Mouse (Mus musculus): ENCODE measurements around the gene Ankrd33.

The Ankrd33 gene

GRCm38 (mm10) chr15:101147115-101147909 lies 31.8 kb downstream of the Ankrd33 start:
- peak in 1 of 2 experiments; percentile 31 for DNase-seq (ENCODE audit: low spot score in 2 of 2)

DNA sequence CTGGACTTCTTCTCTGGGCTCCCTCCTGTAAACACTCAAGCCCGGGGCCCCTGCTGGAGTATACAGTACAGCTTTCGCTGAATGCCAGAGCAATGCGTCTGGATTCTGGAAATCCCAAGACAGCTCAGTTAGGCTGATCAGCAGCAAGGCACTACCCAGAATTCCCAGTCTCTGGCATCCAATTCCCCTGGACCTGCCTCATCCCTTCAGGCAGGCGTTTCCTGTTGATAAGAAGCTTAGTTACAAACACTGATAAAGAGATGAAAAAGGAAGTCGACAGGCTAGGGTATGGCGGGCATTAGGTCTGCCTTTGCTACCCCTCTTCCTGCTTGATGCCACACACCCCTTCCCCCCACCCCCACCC lies 32.3 kb downstream of the Ankrd33 start:
- DNase-seq (ENCODE audit: low spot score in 2 of 2): no peak

DNA sequence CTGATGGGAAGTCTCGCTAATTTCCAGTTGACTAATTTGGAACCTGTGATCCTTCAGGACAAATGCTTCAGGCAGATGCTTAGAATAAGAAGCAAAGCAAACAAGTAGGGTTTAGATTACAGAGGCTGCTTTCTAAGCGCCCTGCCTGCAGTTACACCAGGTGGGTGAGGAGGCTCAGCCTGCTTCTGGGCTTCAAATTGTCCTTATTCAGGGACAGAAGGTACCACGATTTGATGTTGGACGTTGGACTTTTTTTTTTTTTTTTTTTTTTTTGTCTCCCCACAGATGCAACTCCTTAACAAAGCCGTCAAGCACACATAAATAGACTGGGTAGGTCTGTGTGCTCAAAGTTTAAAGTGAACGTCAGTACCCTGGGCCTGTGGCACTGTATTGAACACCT lies 33.0 kb downstream of the Ankrd33 start:
- DNase-seq (ENCODE audit: low spot score in 2 of 2): no peak

GRCm38 (mm10) chr15:101151409-101152261 lies 36.1 kb downstream of the Ankrd33 start:
- no peak for DNase-seq (ENCODE audit: low spot score in 2 of 2)

DNA sequence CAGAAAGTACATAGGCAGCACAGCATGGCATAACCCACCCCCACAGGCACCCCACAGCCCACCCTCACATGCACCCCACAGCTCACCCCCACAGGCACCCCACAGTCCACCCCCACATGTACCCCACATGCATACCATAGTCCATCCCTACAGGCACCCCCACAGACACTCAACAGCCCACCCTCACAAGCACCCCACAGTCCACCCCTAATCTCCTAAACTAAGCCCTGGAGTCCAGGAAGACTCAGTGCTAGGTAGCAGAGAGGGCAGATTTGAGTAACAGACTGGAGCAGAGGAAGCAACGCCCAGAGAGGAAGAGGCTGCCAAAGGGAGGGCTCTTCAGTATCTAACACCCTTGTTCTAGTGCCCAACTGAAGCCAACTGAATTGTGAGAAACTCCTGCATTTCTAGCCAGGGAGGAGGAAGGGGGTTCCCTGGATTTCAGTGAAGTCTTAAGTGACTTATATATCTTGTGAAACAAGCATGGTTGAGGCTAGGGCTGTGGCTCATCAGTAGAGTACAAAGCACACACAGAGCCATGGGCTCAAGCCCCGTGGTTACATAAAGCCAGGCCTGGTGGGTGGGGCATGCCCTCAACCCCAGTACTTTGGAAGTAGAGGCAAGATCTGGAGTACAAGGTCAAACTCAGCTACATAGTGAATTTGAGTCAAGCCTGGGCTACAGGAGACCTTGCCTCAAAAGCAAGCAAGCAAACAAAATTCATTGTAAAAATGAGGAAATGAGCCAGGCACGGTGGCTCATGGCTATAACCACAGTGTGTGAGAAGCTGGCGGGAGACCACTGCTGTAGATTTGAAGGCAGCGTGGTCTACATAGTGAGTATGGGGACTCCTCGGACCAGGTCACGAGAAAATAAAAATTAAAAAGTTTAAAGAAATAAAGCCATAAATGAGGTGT lies 39.4 kb downstream of the Ankrd33 start:
- DNase-seq (ENCODE audit: low spot score in 2 of 2): no peak

DNA sequence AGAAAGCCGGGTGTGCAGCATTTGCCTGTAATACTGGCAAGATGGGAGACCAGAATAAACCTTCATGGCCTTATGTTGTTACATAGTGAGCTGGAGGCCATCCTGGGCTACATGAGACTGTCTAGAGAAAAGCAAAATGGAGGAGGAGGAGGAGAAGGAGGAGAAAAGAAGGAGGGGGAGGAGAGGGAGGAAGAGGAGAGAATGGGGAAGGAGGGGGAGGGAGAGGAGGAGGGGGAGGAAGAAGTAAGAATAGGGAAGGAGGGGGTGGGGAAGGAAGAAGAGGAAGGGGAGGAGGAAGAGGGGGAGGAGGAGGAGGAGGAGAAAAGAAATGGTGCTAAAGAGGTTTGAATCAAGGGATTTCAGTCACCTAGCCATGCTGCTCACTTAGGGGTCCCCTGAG lies 44.6 kb downstream of the Ankrd33 start:
- no peak for DNase-seq (ENCODE audit: low spot score in 2 of 2)

GRCm38 (mm10) chr15:101160591-101160990 lies 45.0 kb downstream of the Ankrd33 start:
- DNase-seq (ENCODE audit: low spot score in 2 of 2): no peak

GRCm38 (mm10) chr15:101161534-101161933 lies 46.0 kb downstream of the Ankrd33 start:
- DNase-seq (ENCODE audit: low spot score in 2 of 2): no peak

DNA sequence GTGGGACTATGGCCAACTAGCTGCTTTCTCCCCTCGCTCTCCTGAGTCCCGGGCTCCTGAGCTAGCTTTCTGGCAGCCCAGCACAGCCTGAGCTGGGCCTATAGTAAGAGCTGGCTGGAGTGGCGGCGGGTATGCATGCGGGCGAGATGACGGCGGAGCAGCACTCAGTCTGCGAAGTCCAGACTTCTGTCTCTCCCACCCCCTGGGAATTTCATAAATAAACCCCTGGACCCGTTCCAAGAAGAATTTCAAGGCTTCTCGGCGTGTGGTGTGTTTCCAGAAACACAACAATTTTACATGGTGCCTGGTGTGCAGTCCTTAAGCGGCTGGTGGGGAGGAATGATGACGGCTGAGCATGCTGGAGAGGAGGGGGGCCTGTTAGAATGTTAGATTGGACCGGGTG lies 47.5 kb downstream of the Ankrd33 start:
- no peak for DNase-seq (ENCODE audit: low spot score in 2 of 2)

GRCm38 (mm10) chr15:101163854-101164253 lies 48.3 kb downstream of the Ankrd33 start:
- DNase-seq (ENCODE audit: low spot score in 2 of 2): no peak

DNA sequence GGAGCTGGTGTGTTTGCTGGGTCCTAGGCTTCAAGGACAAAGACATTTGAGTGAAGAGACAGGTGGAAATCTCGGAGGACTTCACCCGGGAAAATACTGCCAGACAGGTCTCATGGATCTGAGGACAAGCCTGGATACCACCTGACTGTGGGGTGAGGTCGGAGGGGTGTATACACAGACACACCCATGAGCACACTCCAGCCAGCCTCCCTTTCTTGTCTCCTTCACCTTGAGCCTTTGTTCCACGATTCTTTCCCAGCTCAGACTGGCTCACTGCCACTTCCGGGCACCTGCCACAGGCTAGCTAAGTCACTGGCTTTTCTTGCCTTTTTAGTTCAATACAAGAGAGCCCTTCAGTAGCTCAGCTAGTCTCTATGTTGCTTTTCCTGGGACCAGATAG lies 48.7 kb downstream of the Ankrd33 start:
- no peak for DNase-seq (ENCODE audit: low spot score in 2 of 2)

GRCm38 (mm10) chr15:101165658-101166437 lies 50.3 kb downstream of the Ankrd33 start:
- no peak for DNase-seq (ENCODE audit: low spot score in 2 of 2)

- no peak for DNase-seq (ENCODE audit: low spot score in 2 of 2)
Measured at GRCm38 (mm10) chr15:101167553-101167952, 52.0 kb downstream of the Ankrd33 start.

Measured in spleen, postnatal 10 days (tissue).